25 mouse cellular contexts compared by ENCODE assay signal in genomic region chr15:90189477-90189876, GRCm38 (mm10).
"Had no signal": no experiment of that assay in that cellular context is flagged by ENCODE, and none has a peak within 500 bp of the region (broad histone marks: within the 10 kb centered on the region; RNA-seq: fewer than 3 reads in every experiment).

No protein-coding gene starts in this region.

- H3K27ac ChIP-seq: heart, embryonic 10.5 days; hindbrain, embryonic 10.5 days; hindbrain, embryonic 12.5 days; hindbrain, embryonic 14.5 days; intestine, embryonic 15.5 days; limb, embryonic 13.5 days; limb, embryonic 15.5 days; liver, embryonic 13.5 days had no signal

- H3K4me1 ChIP-seq: heart, embryonic 10.5 days; heart, embryonic 12.5 days; hindbrain, embryonic 10.5 days; hindbrain, embryonic 12.5 days; intestine, embryonic 15.5 days; limb, embryonic 13.5 days; limb, embryonic 15.5 days; liver, embryonic 13.5 days had no signal

- DNase-seq: gastrocnemius, postnatal 10 days; gastrocnemius, postnatal 25 days; heart, adult 18-20 months; heart, postnatal 10 days; heart, postnatal 4 days; kidney, adult 18-20 months; kidney, adult 8-10 months; kidney, postnatal 10 days; kidney, postnatal 25 days; kidney, postnatal 4 days; layer of hippocampus, adult 9-11 months; layer of hippocampus, postnatal 36 days; left cerebral cortex, postnatal 4 days; liver, embryonic 13.5 days had no signal

- ATAC-seq: hindbrain, embryonic 16.5 days; inflammation-experienced regulatory T-cells, adult 6 months; intestine, embryonic 15.5 days; intestine, postnatal 0 days had no signal

- H3K4me3 ChIP-seq: heart, embryonic 10.5 days; heart, embryonic 12.5 days; hindbrain, embryonic 10.5 days; hindbrain, embryonic 12.5 days; intestine, embryonic 15.5 days; limb, embryonic 13.5 days; limb, embryonic 15.5 days; liver, embryonic 13.5 days had no signal

- H3K27me3 ChIP-seq: heart, embryonic 12.5 days; hindbrain, embryonic 12.5 days; intestine, embryonic 15.5 days; limb, embryonic 13.5 days; limb, embryonic 15.5 days; liver, embryonic 13.5 days had no signal

- H3K36me3 ChIP-seq: heart, embryonic 10.5 days; heart, embryonic 12.5 days; hindbrain, embryonic 10.5 days; hindbrain, embryonic 12.5 days; intestine, embryonic 15.5 days; limb, embryonic 13.5 days; limb, embryonic 15.5 days; liver, embryonic 13.5 days had no signal

- H3K9ac ChIP-seq: heart, embryonic 12.5 days; hindbrain, embryonic 12.5 days; hindbrain, embryonic 14.5 days; intestine, embryonic 15.5 days; limb, embryonic 13.5 days; limb, embryonic 15.5 days; liver, embryonic 13.5 days had no signal

- H3K9me3 ChIP-seq: heart, embryonic 10.5 days; heart, embryonic 12.5 days; hindbrain, embryonic 10.5 days; hindbrain, embryonic 12.5 days; intestine, embryonic 15.5 days; limb, embryonic 13.5 days; limb, embryonic 15.5 days; liver, embryonic 13.5 days had no signal

- H3K4me2 ChIP-seq: heart, embryonic 12.5 days; hindbrain, embryonic 12.5 days; hindbrain, embryonic 14.5 days; intestine, embryonic 15.5 days; limb, embryonic 13.5 days; limb, embryonic 15.5 days; liver, embryonic 13.5 days had no signal
